Mouse (Mus musculus): ENCODE data around the gene Tnks2. TPM values are rescaled to one million over a fixed set of nuclear protein-coding genes. Genes with fewer than 3 reads are reported as not detected.
"Not testable (repeated sequence)": the region's sequence is repeated elsewhere in the genome, so short reads cannot be mapped to it uniquely, and the experiment has no call there.

Gene Tnks2
- polyA plus RNA-seq, 1 experiment from 2014 or later, result 63.7 TPM

DNA sequence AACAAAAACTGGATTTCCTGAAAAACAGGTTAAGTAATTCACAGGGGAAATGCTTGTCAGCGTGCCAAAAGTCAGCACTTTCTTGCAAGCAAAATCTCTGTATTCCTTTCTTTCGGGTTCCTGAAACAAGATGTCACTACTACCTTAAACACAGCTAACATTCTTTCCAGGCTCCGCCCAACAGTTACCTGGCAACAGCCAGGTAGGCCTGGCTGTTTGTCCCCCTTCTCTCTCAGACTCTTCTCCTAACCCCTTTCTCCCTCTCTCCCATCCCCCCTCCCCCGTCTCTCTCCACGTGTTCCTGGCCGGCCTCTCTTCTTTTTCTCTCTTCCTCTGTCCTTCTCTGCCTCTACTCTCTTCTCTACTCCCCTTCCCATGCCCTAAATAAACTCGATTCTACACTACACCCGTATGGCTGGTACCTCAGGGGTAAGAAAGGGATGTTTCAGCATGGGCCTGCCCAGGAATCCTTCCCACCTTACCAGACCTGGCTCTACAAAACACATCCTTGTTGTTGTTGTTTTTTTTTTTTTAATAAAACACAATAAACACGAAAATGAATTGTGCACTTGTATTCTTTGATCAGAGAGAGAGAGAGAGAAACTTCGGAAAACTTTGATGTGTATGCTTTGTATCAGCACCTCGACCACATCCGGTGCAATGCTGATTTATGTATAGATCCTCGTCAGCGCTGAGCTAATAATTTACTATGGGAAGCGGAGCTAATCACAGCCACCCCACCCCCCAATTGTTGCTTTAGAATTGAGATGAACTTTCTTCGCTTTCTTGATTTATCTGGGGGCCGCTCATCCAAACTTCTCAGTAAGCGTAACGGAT lies 863 bp upstream of the Tnks2 start:
- Histone ChIP-seq H3K9me3 (no peaks in the 10 kb centered on the region), H3K4me1 (replicated peaks) (peaks cover 28% of the 10 kb centered on the region), H3K9ac (replicated peaks) (peak overlapping the region; percentile 98), H3K27ac (peak overlapping the region; percentile 97), H3K4me3 (replicated peaks) (peak overlapping the region; percentile 99), H3K27me3 (no peaks in the 10 kb centered on the region), H3K4me2 (replicated peaks) (peak overlapping the region; percentile 86), H3K36me3 (peaks cover 1% of the 10 kb centered on the region)
- ATAC-seq, result peak; percentile 36; the same call in 1 of the 2 replicates
- WGBS, result 7% methylated on average over 19 of the region's 19 CpGs

DNA sequence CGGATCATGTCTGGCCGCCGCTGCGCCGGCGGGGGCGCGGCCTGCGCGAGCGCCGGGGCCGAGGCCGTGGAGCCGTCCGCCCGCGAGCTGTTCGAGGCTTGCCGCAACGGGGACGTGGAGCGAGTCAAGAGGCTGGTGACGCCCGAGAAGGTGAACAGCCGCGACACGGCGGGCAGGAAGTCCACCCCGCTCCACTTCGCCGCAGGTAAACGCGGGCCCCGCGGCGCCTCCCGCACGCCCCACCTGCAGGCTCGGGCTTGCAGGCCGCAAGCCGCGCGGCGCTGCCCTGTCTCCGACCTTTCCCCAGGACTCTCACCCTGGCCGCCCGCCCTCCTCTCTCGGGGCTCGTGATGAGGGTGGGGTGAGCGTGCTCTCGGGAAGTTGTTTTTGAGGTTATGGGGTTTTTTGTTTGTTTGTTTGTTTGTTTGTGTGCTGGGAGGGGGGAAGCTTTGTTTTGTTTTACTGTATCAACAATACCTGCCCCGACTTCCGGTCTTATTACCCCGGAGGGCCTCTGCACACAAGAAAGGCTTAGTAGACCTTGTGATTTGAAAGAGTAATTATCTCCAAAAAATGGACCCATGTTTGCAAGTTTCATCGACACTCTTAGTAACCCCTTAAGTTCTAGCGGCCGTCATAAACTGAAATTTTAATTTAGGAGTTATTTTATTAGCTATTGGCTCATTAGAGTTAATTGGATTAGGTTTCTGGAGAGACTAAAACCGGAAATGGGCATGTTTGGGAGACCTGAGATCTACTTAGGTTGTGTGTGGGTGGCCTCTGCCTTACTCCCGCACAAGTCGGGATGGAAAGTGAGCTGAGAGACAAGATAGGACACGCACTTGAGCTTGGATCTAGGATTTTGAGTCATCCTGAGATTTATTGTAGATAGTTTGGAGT lies 750 bp downstream of the Tnks2 start:
- under 1% methylated on average over 62 of the region's 62 CpGs for WGBS
- peaks cover 28% of the 10 kb centered on the region for H3K4me1 ChIP-seq (replicated peaks)
- H3K27ac ChIP-seq, result peak overlapping the region; percentile 97
- peak overlapping the region; percentile 99 for H3K4me3 ChIP-seq (replicated peaks)
- peak overlapping the region; percentile 86 for H3K4me2 ChIP-seq (replicated peaks)
- no peaks in the 10 kb centered on the region for H3K27me3 ChIP-seq
- H3K9ac ChIP-seq (replicated peaks), result peak overlapping the region; percentile 98
- H3K9me3 ChIP-seq, result no peaks in the 10 kb centered on the region
- peaks cover 8% of the 10 kb centered on the region for H3K36me3 ChIP-seq
- peak; percentile 67 for ATAC-seq

DNA sequence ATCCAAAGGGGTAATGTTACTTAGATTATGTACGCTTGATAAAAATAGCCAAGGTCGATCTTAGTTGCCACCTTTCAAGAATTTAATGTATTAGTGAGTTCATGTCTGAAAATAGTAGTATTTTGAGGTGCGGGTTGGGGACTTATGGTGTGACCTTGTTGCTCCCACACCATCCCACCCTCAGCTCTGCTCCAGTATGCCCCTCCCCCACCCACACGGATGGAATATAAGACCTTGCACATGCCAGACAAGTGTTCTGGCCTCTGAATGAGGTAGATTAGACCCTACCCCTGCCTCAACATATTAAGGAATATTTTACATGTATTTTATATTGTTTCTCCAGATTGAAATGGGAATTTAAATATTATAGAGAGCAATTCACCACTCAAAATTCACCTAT lies 2.0 kb downstream of the Tnks2 start:
- Histone ChIP-seq H3K4me2 (replicated peaks) (peak overlapping the region; percentile 86), H3K36me3 (peaks cover 8% of the 10 kb centered on the region), H3K9ac (replicated peaks) (peak overlapping the region; percentile 59), H3K27me3 (no peaks in the 10 kb centered on the region), H3K27ac (no peak overlapping the region), H3K4me1 (replicated peaks) (peaks cover 28% of the 10 kb centered on the region), H3K4me3 (replicated peaks) (peak overlapping the region; percentile 99), H3K9me3 (no peaks in the 10 kb centered on the region)
- no peak for ATAC-seq
- 65% methylated on average over 4 of the region's 4 CpGs for WGBS

DNA sequence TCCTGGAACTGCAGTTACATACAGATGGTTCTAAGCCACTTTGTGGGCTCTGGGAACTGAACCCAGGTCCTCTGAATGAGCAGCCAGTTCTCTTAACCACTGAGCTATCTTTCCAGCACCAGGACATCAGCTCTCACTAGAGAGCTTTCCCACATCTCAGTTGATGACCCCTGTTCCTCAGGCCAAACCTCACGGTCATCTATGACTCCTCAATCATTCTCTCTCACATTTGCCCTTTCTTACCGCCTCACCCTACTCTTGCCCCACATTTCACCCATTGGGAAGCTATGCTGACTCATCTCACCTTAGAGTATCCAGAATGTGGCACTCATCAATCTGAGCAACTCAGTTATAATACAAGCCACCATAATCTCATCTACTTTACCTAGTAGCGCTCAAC lies 6.3 kb downstream of the Tnks2 start:
- ATAC-seq, result no peak
- H3K4me1 ChIP-seq (replicated peaks), result peaks cover 20% of the 10 kb centered on the region
- no peak overlapping the region for H3K9ac ChIP-seq (replicated peaks)
- no peaks in the 10 kb centered on the region for H3K9me3 ChIP-seq
- no peak overlapping the region for H3K4me3 ChIP-seq (replicated peaks)
- no peaks in the 10 kb centered on the region for H3K27me3 ChIP-seq
- H3K27ac ChIP-seq, result no peak overlapping the region
- H3K36me3 ChIP-seq, result peaks cover 19% of the 10 kb centered on the region
- WGBS, result 97% methylated on average over 3 of the region's 3 CpGs
- no peak overlapping the region for H3K4me2 ChIP-seq (replicated peaks)

DNA sequence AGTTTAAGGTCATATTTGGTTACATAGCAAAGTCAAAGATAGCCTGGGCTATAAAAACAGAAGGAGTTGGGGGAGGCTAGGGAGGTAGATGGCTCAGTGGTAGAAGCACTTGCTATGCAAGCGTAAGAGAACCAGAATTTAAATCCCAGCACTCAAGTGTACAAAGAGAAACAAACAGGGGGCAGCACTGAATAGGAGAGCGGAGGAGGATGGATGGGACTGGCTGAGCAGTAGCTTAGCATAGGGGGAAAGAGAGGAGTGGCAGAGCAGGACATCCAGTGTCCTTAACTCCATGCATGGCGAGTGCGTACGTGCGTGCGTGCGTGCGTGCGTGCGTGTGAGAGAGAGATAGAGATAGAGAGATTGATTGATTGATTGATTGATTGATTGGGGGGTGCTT lies 9.8 kb downstream of the Tnks2 start:
- no peaks in the 10 kb centered on the region for H3K9me3 ChIP-seq
- H3K4me2 ChIP-seq (replicated peaks), result no peak overlapping the region
- H3K27ac ChIP-seq, result no peak overlapping the region
- H3K4me1 ChIP-seq (replicated peaks), result 0 out of 2 replicates have a peak, but pooled peaks cover 3% of the 10 kb centered on the region
- H3K36me3 ChIP-seq, result peaks cover 37% of the 10 kb centered on the region
- 90% methylated on average over 11 of the region's 11 CpGs for WGBS
- no peak for ATAC-seq
- no peak overlapping the region for H3K4me3 ChIP-seq (replicated peaks)
- H3K9ac ChIP-seq (replicated peaks), result no peak overlapping the region
- no peaks in the 10 kb centered on the region for H3K27me3 ChIP-seq

DNA sequence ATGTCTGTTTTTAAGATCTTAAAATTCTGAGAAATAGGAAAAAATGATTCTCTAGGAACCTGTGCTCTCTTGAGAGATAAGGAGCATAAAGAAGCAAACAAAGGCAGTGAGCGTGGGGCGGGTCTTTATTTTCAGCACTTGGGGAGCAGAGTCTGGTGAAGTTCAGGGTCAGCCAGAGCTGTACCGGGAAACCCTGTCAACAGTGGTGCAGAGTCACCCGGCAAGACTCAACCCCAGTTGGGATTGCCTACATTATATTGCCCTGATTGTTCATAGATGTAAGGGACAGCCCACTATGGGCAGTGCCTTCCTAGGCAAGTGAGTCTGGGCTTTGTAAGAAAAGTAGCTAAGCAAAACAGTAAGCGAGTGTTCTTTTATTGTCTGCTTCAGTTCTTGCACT lies 11.9 kb downstream of the Tnks2 start:
- WGBS, result 88% methylated on average over 5 of the region's 5 CpGs
- Histone ChIP-seq H3K4me1 (replicated peaks) (0 out of 2 replicates have a peak, but pooled peaks cover 3% of the 10 kb centered on the region), H3K27me3 (no peaks in the 10 kb centered on the region), H3K4me2 (replicated peaks) (no peak overlapping the region), H3K27ac (no peak overlapping the region), H3K9me3 (no peaks in the 10 kb centered on the region), H3K4me3 (replicated peaks) (no peak overlapping the region), H3K9ac (replicated peaks) (no peak overlapping the region), H3K36me3 (peaks cover 50% of the 10 kb centered on the region)
- ATAC-seq, result no peak

DNA sequence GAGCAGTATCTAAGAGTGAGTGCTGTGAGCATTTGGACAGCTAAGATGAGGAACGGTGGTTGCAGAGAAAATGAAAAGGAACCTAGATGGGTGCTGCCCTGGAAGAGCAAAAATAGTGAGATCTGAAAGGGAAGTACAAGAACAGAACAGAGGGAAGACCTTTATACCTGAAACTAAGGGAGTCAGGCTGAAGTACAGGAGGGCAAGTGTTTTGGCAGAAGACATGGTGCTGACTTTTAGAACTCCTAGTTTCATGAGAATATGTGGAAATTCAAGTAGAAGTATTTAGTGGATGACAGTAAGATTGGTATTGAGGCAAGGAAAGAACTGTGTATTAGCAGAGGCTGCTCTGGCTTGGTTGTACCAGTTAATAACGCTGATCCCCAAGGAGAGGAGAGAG lies 19.8 kb downstream of the Tnks2 start:
- no peak for ATAC-seq
- no peak overlapping the region for H3K4me3 ChIP-seq (replicated peaks)
- H3K36me3 ChIP-seq, result peaks cover 79% of the 10 kb centered on the region
- H3K27me3 ChIP-seq, result no peaks in the 10 kb centered on the region
- no peak overlapping the region for H3K4me2 ChIP-seq (replicated peaks)
- H3K27ac ChIP-seq, result no peak overlapping the region
- H3K9ac ChIP-seq (replicated peaks), result no peak overlapping the region
- 93% methylated on average over 2 of the region's 2 CpGs for WGBS
- no peaks in the 10 kb centered on the region for H3K9me3 ChIP-seq
- H3K4me1 ChIP-seq (replicated peaks), result no peaks in the 10 kb centered on the region

DNA sequence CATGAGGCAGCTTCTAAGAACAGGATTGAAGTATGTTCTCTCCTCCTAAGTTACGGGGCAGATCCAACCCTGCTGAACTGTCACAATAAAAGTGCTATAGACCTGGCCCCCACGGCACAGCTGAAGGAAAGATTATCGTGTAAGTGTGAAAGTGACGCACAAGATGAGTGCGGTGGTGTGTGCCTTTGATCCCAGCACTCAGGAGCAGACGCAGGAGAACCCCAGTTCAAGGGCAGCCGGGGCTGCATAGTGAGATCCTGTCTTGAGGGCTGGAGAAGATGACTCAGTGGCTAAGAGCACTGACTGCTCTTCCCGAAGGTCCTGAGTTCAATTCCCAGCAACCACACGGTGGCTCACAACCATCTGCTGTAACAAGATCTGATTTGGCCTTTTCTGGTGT lies 23.8 kb downstream of the Tnks2 start:
- Histone ChIP-seq H3K4me2 (replicated peaks) (no peak overlapping the region), H3K9me3 (no peaks in the 10 kb centered on the region), H3K9ac (replicated peaks) (no peak overlapping the region), H3K4me1 (replicated peaks) (no peaks in the 10 kb centered on the region), H3K4me3 (replicated peaks) (no peak overlapping the region), H3K27me3 (no peaks in the 10 kb centered on the region), H3K27ac (no peak overlapping the region), H3K36me3 (peaks cover 75% of the 10 kb centered on the region)
- no peak for ATAC-seq
- WGBS, result 90% methylated on average over 9 of the region's 9 CpGs

DNA sequence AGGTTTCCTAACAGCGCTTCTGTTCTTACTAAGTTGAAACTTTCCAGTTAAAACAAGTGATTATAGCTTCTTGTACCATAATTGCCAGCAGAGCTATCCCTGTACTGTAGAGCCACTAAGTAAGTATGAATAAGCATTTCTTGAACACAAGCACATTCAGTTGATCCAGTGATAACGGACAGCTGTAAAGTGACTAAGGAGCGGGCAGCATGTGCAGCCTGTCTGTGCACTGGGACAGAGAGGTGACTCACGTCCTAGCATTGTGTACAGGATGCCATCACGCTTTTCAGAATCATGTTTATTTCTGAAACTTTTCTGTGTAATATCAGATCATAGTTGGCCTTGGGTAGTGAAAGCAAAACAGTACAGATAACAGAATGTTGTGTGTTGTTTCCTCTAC lies 26.4 kb downstream of the Tnks2 start:
- Histone ChIP-seq H3K4me3 (replicated peaks) (no peak overlapping the region), H3K4me1 (replicated peaks) (no peaks in the 10 kb centered on the region), H3K27me3 (no peaks in the 10 kb centered on the region), H3K36me3 (peaks cover 73% of the 10 kb centered on the region), H3K4me2 (replicated peaks) (no peak overlapping the region), H3K9ac (replicated peaks) (no peak overlapping the region), H3K9me3 (no peaks in the 10 kb centered on the region), H3K27ac (no peak overlapping the region)
- WGBS, result 98% methylated on average over 5 of the region's 5 CpGs
- ATAC-seq, result no peak

DNA sequence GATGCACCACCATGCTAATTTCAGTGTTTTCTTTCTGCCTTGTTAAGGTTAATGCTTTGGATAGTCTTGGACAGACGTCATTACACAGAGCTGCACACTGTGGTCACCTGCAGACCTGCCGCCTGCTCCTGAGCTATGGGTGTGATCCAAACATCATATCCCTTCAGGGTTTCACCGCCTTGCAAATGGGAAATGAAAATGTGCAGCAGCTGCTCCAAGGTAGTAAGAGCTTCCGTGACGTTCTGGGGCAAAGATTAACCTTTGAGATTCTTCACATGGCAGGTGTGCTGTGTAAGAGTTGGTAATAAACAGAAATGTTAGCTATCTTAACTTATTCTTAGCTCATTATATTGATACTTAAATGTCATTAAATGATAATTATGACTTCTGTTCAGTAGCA lies 31.9 kb downstream of the Tnks2 start:
- no peak for ATAC-seq
- no peaks in the 10 kb centered on the region for H3K9me3 ChIP-seq
- WGBS, result 90% methylated on average over 5 of the region's 5 CpGs
- H3K4me2 ChIP-seq (replicated peaks), result no peak overlapping the region
- H3K4me3 ChIP-seq (replicated peaks), result no peak overlapping the region
- H3K27ac ChIP-seq, result no peak overlapping the region
- H3K4me1 ChIP-seq (replicated peaks), result no peaks in the 10 kb centered on the region
- H3K36me3 ChIP-seq, result peaks cover 67% of the 10 kb centered on the region
- H3K9ac ChIP-seq (replicated peaks), result no peak overlapping the region
- H3K27me3 ChIP-seq, result no peaks in the 10 kb centered on the region

DNA sequence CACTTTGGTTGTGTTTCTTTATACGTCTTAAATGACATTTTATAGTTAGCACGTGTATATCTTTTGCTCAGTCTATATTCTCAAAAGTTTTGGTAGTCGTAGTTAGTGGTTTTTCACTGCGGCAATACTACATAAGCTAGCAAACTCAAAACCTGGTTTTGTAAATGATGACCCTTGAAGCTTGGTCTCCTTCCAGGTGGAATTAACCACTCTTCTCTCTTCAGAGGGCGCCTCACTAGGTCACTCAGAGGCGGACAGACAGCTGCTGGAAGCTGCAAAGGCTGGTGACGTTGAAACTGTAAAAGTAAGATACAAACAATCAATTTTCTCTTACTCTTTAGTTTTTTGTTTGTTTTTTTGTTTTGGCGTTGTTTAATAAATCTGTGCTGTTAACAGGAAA lies 33.4 kb downstream of the Tnks2 start:
- Histone ChIP-seq H3K4me1 (replicated peaks) (no peaks in the 10 kb centered on the region), H3K4me2 (replicated peaks) (no peak overlapping the region), H3K9ac (replicated peaks) (no peak overlapping the region), H3K27ac (no peak overlapping the region), H3K27me3 (no peaks in the 10 kb centered on the region), H3K4me3 (replicated peaks) (no peak overlapping the region), H3K36me3 (peaks cover 65% of the 10 kb centered on the region), H3K9me3 (no peaks in the 10 kb centered on the region)
- WGBS, result 94% methylated on average over 8 of the region's 8 CpGs
- no peak for ATAC-seq

DNA sequence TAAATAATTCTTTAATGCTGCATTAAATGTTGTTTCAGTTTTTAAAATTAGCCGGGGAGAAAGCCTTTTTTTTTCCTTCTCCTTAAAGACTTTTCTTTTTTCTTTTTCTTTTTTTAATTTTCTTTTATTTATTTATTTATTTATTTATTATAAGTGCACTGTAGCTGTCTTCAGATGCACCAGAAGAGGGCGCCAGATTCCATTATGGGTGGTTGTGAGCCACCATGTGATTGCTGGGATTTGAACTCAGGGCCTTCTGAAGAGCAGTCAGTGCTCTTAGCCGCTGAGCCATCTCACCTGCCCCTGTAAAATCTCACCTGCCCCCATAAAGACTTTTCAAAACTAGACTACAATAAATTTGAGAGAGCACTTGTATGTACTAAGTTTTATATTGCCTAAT lies 34.6 kb downstream of the Tnks2 start:
- H3K27me3 ChIP-seq; ATAC-seq; H3K9ac ChIP-seq (replicated peaks); H3K4me2 ChIP-seq (replicated peaks); H3K4me1 ChIP-seq (replicated peaks); H3K4me3 ChIP-seq (replicated peaks); H3K9me3 ChIP-seq; H3K27ac ChIP-seq: not testable (repeated sequence)
- WGBS, result 84% methylated on average over 3 of the region's 3 CpGs
- H3K36me3 ChIP-seq, result peaks cover 66% of the 10 kb centered on the region

All from midbrain, embryonic 13.5 days (tissue).